Mouse (Mus musculus): ENCODE measurements around the gene Gm20388. TPM values are rescaled to one million over a fixed set of nuclear protein-coding genes. Genes with fewer than 3 reads are reported as not detected.
A peak's percentile ranks its signal among the peaks of the same experiment; 100 is the strongest.

Gm20388 gene
- total RNA-seq, 1 experiment: 27.0 TPM

DNA sequence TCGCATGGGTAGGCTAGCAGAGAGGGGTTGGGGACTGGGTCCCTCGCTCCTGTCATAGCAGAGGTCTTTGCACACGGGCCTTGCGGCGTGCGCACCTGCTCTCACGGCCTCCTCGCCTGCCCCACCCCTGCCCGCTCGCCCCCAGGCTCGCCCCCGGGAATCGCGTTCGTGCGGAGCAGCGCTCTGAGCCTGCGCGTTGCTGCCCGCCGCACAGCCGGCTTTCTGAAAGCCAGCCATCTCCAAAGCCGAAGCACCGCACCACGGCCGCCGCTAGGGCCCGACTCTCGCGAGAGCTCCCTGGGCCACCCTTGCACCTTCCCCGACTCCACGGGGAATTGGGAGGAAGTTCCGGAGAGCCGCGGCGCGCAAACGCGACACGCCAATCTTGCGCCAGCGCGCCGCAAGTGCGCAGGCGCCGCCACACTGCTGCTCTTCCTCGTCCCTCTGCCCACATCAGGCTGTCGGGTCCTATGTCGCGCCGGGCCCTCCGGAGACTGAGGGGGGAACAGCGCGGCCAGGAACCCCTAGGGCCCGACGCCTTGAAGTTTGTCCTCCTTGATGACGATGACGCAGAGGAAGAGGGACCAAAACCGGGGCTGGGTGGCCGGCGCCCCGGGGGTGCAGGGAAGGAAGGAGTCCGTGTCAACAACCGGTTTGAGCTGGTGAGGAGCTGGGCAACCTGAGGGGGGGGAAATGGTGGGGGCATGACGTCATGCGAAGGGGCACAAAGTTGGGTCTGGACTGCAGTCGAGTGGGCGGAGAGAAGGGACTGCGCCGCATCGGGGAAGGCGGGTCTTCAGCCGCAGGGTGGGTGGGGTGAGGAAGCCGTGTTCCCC, 3463.0 kb downstream of the Gm20388 start, which contains the start of gene Tcf25:
TSS of gene Tcf25 (plus strand) at position 351 of the 836 bp plus-strand sequence.
- in situ Hi-C loops (cut with MboI; ENCODE audit: low sequenced_read_pairs in 2 of 2, unreplicated experiment in 2 of 2): no loop called here
- peak; percentile 94 for DNase-seq (ENCODE audit: low read depth, low spot score)
- H3K9me3 ChIP-seq (ENCODE audit: control insufficient read depth, insufficient read depth, low read depth, low read length): no peaks in the 10 kb centered on the region
- peaks cover 9% of the 10 kb centered on the region for H3K36me3 ChIP-seq (ENCODE audit: control insufficient read depth, insufficient read depth, low read length, poor library complexity, severe bottlenecking)
- peak within 1 kb of the TSS; percentile 72 to 86 for H3K4me3 ChIP-seq (ENCODE audit: insufficient read depth in 1 of 2, low read depth in 1 of 2, low read length in 2 of 2, poor library complexity in 1 of 2, severe bottlenecking in 1 of 2)
- peak within 1 kb of the TSS; percentile 84 for H3K27ac ChIP-seq (ENCODE audit: insufficient read depth, low read depth, low read length, poor library complexity, severe bottlenecking)
- TF ChIP-seq ZC3H11A (IDR thresholded peaks at IDR 0.05; ENCODE audit: borderline replicate concordance, low read depth, low read length) (no peak), CHD2 (IDR thresholded peaks at IDR 0.05; ENCODE audit: low read depth, low read length) (peak; percentile 98), HCFC1 (IDR thresholded peaks at IDR 0.05; ENCODE audit: borderline replicate concordance, insufficient read depth, low read length) (peak; percentile 77; the same call in 1 of the 2 replicates), MAFK (IDR thresholded peaks at IDR 0.05; ENCODE audit: insufficient read depth, low read depth, low read length) (no peak), ZNF384 (IDR thresholded peaks at IDR 0.05; ENCODE audit: low read depth, low read length) (no peak)
- H3K4me1 ChIP-seq (ENCODE audit: control insufficient read depth in 2 of 2, insufficient read depth in 2 of 2, low read length in 2 of 2, poor library complexity in 1 of 2): peaks cover 3 to 27% of the 10 kb centered on the region in 2 experiments; a peak in 2 of 4 replicates
- H3K9ac ChIP-seq (ENCODE audit: insufficient read depth, low read depth, low read length, poor library complexity, severe bottlenecking): peak within 1 kb of the TSS; percentile 88

- Histone ChIP-seq H3K36me3 (ENCODE audit: control insufficient read depth, insufficient read depth, low read length, poor library complexity, severe bottlenecking) (peaks cover 4% of the 10 kb centered on the region; the same call in 1 of the 2 replicates), H3K4me3 (ENCODE audit: insufficient read depth in 1 of 2, low read depth in 1 of 2, low read length in 2 of 2, poor library complexity in 1 of 2, severe bottlenecking in 1 of 2) (peak overlapping the region; percentile 72 to 86), H3K9ac (ENCODE audit: insufficient read depth, low read depth, low read length, poor library complexity, severe bottlenecking) (peak overlapping the region; percentile 88), H3K9me3 (ENCODE audit: control insufficient read depth, insufficient read depth, low read depth, low read length) (no peaks in the 10 kb centered on the region), H3K4me1 (ENCODE audit: control insufficient read depth in 2 of 2, insufficient read depth in 2 of 2, low read length in 2 of 2, poor library complexity in 1 of 2) (peaks cover 3 to 27% of the 10 kb centered on the region in 2 experiments; a peak in 2 of 4 replicates), H3K27ac (ENCODE audit: insufficient read depth, low read depth, low read length, poor library complexity, severe bottlenecking) (peak overlapping the region; percentile 84)
- in situ Hi-C loops (cut with MboI; ENCODE audit: low sequenced_read_pairs in 2 of 2, unreplicated experiment in 2 of 2): no loop called here
- 0 out of 2 replicates have a peak, but pooled peaks have one; percentile 19 for TF ChIP-seq CHD2 (IDR thresholded peaks at IDR 0.05; ENCODE audit: low read depth, low read length)
- no peak for TF ChIP-seq ZNF384 (IDR thresholded peaks at IDR 0.05; ENCODE audit: low read depth, low read length)
- DNase-seq (ENCODE audit: low read depth, low spot score): peak; percentile 95
These were observed 3463.6 kb downstream of the Gm20388 start for GRCm38 (mm10) chr8:123374239-123374578.

GRCm38 (mm10) chr8:123375701-123376100, 3465.1 kb downstream of the Gm20388 start:
- no peak for TF ChIP-seq HCFC1 (IDR thresholded peaks at IDR 0.05; ENCODE audit: borderline replicate concordance, insufficient read depth, low read length)
- no peak for TF ChIP-seq MAFK (IDR thresholded peaks at IDR 0.05; ENCODE audit: insufficient read depth, low read depth, low read length)
- no peak for TF ChIP-seq ZC3H11A (IDR thresholded peaks at IDR 0.05; ENCODE audit: borderline replicate concordance, low read depth, low read length)
- TF ChIP-seq CHD2 (IDR thresholded peaks at IDR 0.05; ENCODE audit: low read depth, low read length): no peak
- no peak for TF ChIP-seq ZNF384 (IDR thresholded peaks at IDR 0.05; ENCODE audit: low read depth, low read length)
- H3K9ac ChIP-seq (ENCODE audit: insufficient read depth, low read depth, low read length, poor library complexity, severe bottlenecking): peak overlapping the region; percentile 12; the same call in 1 of the 2 replicates
- H3K4me1 ChIP-seq (ENCODE audit: control insufficient read depth in 2 of 2, insufficient read depth in 2 of 2, low read length in 2 of 2, poor library complexity in 1 of 2): peaks cover 3 to 27% of the 10 kb centered on the region in 2 experiments; a peak in 2 of 4 replicates
- peaks cover 4% of the 10 kb centered on the region; the same call in 1 of the 2 replicates for H3K36me3 ChIP-seq (ENCODE audit: control insufficient read depth, insufficient read depth, low read length, poor library complexity, severe bottlenecking)
- H3K9me3 ChIP-seq (ENCODE audit: control insufficient read depth, insufficient read depth, low read depth, low read length): no peaks in the 10 kb centered on the region
- 0 out of 2 replicates have a peak overlapping the region, but pooled peaks have one; percentile 6 for H3K27ac ChIP-seq (ENCODE audit: insufficient read depth, low read depth, low read length, poor library complexity, severe bottlenecking)
- in situ Hi-C loops (cut with MboI; ENCODE audit: low sequenced_read_pairs in 2 of 2, unreplicated experiment in 2 of 2): no loop called here
- no peak overlapping the region; a peak in 1 of 4 replicates for H3K4me3 ChIP-seq (ENCODE audit: insufficient read depth in 1 of 2, low read depth in 1 of 2, low read length in 2 of 2, poor library complexity in 1 of 2, severe bottlenecking in 1 of 2)
- DNase-seq (ENCODE audit: low read depth, low spot score): no peak

DNA sequence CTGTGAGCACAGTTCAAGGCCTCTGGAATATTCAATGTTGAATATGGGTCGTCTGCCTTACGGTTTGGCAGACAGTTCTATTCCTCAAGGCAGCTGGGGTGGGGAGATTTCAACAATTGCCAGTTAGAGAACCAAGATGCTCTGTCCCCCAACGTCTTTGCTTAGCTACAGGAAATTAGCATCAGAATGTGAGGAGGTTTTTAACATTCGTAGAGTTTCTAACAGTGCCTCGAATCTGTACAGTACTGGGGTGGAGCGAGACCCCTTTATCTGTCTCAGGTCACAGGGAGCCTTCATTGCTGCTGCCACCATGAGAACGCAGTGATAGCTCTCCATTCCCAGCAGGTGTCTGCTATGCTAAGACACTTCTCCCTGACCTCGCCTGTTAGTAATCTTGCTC, 3465.5 kb downstream of the Gm20388 start:
- H3K36me3 ChIP-seq (ENCODE audit: control insufficient read depth, insufficient read depth, low read length, poor library complexity, severe bottlenecking): peaks cover 4% of the 10 kb centered on the region; the same call in 1 of the 2 replicates
- no peaks in the 10 kb centered on the region for H3K9me3 ChIP-seq (ENCODE audit: control insufficient read depth, insufficient read depth, low read depth, low read length)
- H3K4me1 ChIP-seq (ENCODE audit: control insufficient read depth in 2 of 2, insufficient read depth in 2 of 2, low read length in 2 of 2, poor library complexity in 1 of 2): peaks cover 3 to 27% of the 10 kb centered on the region in 2 experiments; a peak in 2 of 4 replicates
- no peak for DNase-seq (ENCODE audit: low read depth, low spot score)
- peak overlapping the region; percentile 55 for H3K9ac ChIP-seq (ENCODE audit: insufficient read depth, low read depth, low read length, poor library complexity, severe bottlenecking)
- H3K4me3 ChIP-seq (ENCODE audit: insufficient read depth in 1 of 2, low read depth in 1 of 2, low read length in 2 of 2, poor library complexity in 1 of 2, severe bottlenecking in 1 of 2): no peak overlapping the region; a peak in 1 of 4 replicates
- peak overlapping the region; percentile 18 for H3K27ac ChIP-seq (ENCODE audit: insufficient read depth, low read depth, low read length, poor library complexity, severe bottlenecking)
- in situ Hi-C loops (cut with MboI; ENCODE audit: low sequenced_read_pairs in 2 of 2, unreplicated experiment in 2 of 2): no loop called here
- TF ChIP-seq ZC3H11A (IDR thresholded peaks at IDR 0.05; ENCODE audit: borderline replicate concordance, low read depth, low read length): no peak
- no peak for TF ChIP-seq HCFC1 (IDR thresholded peaks at IDR 0.05; ENCODE audit: borderline replicate concordance, insufficient read depth, low read length)
- no peak for TF ChIP-seq MAFK (IDR thresholded peaks at IDR 0.05; ENCODE audit: insufficient read depth, low read depth, low read length)
- no peak for TF ChIP-seq ZNF384 (IDR thresholded peaks at IDR 0.05; ENCODE audit: low read depth, low read length)
- no peak for TF ChIP-seq CHD2 (IDR thresholded peaks at IDR 0.05; ENCODE audit: low read depth, low read length)
